Mouse (Mus musculus): ENCODE data around the gene Dcdc2b.

Dcdc2b gene

DNA sequence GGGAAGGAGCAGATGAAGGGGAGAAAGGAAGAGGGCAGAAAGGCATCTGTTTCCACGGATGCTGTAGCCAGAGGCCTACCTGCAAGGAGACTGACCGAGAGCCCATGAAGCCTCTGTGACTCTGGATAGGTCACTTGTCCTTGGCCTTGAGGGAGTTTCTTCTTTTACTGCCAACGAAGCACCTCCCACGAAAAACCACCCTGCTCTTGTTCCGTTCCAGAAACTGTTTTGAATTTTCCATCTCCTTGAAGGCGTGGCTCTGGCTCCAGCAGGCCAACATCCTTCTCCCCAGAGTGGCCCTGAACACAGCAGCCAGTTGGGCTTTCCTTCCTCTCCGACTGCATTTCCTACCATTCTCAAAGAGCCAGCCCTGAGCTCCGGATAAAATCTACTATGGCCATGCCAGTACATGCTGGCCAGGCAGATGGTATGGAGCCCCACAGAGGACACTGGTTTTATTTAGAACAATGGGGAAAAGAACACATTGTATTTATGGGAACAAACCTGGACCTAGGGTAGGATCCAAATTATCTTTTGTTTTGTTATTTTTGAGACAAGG, 7.3 kb upstream of the Dcdc2b start:
- DNase-seq (ENCODE audit: low read depth, low spot score), result no peak

DNA sequence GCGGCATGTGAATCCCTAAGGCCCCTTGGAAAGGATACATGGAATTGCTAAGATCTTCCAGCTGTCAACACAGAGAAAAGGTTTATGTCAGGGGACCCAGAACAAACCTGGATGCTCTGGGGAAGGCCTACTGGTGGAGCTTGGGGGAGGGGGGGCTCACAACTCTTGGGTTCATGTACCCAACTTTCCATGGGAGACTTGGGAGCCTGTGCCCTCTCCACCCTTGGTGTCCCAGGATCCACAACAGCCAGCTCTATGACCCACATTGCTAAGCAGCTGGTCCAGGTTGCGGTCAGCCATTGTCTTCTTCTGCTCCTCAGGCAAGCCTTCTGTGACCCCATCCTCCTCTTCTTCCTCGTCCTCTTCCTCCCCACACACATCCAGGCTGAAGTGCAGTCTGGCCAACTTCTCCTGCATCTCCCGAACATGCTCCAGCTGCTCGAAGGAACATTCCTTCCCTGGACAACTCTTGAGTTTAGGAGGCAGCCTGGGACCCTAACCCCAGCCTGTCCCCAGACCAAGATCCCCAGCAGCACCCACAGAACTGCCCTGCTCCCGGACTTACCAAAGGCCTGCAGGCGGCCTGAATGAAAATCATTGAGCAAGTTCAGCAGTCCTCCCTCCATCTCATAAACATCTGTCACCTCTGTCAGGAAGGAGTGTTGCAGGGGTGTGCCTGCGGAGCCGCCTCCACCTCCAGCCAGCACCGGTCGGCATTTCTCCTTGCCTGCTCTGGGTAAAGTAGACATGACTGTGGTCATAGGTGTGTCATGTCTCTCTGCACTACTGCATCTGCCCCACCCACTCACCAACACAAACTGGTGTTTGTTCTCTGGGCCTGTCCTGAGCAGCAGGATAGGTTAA, 6.6 kb upstream of the Dcdc2b start:
- no peak for DNase-seq (ENCODE audit: low read depth, low spot score)

DNA sequence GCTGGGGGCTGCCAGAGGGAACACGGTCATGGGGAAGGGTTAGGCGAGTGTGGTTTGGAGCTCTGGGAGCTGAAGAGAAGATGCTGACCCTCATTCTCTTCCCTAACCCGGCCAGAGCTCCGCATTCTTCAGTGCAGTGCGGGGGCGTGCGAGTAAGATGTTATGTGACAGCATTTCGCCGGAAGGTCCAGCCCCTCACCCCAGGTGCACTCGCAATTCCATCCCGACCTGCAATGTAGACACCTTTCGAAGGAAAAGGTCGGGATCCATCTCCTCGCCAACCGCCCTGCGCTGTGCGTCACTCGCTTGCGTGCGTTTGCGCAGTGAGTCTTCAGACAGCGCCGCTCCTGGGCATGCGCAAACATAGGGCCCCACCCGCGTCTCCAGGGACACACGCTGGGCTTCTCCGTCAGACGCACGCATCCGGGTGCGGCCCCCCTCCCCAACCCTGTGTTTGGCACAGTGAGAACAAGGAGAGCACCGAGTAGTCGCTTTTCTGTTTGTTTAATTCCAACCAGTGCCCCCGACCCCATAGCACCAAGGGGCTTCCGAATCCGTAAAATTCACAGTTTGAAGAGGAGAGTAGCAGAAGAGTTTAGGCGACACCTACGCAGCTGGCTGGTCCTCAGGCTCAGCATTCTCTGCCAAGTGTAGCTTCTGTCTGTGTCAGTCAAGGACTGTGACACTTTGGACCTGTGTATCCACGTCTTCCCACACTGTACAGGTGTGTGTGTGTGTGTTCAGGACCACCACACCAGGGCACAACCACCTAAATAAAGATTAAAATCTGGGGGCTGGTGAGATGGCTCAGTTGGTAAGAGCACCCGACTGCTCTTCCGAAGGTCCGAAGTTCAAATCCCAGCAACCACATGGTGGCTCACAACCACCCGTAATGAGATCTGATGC, 5.0 kb upstream of the Dcdc2b start, which contains the start of gene Iqcc:
Iqcc (minus strand) TSS at position 314 of the 906 bp plus-strand sequence.
- DNase-seq (ENCODE audit: low read depth, low spot score), result peak; percentile 88

DNA sequence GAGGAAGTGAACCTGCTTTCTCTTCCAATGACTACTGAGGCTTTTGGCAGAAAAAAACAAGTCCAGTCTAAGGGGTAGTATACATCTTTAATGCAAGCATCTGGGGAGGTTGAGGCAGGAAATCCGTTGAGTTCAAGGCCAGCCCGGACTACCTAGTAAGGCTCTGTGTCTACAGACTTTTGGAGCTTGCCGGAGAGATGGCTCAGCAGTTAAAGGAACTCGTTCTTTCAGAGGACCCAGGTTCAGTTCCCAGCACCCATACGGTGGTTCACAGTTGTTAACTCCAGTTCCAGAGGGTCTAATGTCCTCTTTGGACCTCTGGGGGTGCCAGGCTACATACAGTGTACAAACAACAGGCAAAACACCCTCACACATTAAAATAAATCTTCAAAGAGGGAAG, 4.0 kb upstream of the Dcdc2b start:
- no peak for DNase-seq (ENCODE audit: low read depth, low spot score)

DNA sequence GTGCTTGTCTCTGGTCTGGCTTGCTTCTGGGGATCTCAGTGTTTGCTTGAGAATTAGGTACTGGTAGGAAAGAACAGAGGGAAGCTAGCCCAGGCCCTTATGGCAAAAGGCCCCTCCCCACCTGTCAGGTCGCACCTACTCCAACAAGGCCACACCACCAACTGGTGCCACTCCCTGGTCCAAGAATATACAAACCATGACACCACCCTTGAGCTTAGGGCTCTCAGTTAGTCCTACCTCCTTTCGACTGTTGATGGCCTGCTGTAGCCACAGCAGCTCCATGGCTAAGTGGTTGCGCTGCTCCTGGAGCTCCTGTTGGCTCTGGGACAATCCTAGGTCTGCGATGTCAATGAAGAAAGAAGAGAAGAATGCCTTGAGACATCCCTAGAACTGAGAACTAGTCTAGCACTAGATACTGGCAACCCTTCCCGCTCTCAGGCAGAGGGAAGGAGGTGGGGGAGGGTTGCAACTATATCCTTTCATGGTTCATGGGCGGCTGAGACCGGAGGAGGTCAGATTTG, 3.1 kb upstream of the Dcdc2b start:
- DNase-seq (ENCODE audit: low read depth, low spot score), result no peak

DNA sequence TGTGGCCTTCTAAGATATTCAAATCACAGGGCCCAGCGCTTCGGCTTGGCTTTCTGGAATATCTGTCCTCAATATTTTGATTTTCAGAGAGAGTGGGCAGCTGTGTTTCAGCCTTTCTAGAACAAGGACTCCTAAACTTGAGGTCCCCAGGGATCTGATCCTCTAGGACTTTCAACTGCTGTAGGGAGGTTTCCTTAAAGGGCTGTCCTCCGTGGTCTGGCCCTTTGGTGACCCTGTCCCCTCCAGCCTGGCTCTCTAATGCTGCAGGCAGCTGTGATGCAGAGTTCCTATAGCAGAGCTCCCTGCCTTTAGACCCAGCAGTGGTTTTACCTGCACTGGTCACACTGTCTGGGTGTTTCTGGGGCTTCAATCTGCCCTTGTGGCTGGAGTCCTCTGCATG, 2.6 kb upstream of the Dcdc2b start:
- DNase-seq (ENCODE audit: low read depth, low spot score), result no peak

DNA sequence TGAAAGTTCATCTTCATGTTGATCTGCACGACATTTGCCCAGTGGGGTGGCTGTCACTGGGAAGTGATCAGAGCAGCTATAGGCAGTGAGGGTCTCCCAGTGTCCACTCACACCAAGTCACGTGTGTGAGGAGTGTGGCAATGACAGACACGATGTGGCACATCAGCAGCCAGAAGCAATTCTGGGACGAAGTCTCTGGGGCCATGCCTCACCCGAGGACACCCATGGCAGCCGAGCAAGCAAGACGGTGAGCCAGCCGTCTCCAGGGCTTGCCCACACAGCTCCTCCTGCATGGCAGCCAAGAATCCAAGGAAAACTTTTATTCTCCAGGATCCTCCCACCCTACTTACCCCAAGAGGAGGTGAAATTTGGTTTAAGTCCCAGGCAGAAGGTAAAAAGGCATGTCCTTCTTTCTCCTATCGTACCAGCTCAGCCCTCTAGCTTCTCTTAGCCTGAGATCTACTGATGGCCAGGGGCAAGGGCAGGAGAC, 1.8 kb upstream of the Dcdc2b start:
- DNase-seq (ENCODE audit: low read depth, low spot score), result no peak

DNA sequence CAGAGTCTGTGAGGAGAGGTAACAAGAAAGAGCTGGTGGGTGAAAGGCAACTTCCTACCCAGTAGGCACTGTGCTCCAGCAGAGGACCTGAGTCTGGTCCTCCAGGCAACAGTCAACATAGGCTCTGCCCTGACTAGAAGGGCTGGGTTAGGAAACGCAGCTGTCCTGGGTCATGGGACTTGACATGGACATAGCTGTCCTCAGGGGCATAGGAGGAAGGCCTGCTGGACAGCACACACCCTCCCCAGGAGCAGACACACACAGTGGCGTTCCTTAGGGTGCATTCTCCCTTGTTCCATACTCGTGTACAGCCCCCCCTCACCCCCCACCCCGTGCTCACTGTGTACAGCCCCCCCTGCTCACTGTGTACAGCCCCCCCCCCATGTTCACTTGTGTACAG, 3.6 kb downstream of the Dcdc2b start:
- DNase-seq (ENCODE audit: low read depth, low spot score), result no peak

DNA sequence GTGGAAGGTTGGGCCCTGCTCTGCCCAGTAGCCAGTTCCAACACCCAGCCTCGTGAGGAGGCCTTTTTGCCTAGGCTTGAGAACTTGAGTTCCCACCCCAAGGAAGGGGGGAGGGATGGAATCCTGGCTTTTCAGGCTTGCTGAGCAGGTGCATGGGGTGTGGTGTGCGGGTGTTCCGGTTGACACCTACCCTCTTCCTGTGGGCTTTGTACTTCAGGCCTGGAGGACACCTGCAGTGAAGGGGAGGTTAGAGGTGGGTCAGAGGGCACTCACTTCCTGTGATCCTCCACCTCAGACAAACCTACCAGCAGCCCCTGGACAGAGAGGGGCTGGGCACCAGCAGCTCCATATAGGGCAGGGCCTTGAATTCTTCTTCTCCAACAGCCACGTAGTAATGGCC, 4.0 kb downstream of the Dcdc2b start:
- DNase-seq (ENCODE audit: low read depth, low spot score), result no peak

DNA sequence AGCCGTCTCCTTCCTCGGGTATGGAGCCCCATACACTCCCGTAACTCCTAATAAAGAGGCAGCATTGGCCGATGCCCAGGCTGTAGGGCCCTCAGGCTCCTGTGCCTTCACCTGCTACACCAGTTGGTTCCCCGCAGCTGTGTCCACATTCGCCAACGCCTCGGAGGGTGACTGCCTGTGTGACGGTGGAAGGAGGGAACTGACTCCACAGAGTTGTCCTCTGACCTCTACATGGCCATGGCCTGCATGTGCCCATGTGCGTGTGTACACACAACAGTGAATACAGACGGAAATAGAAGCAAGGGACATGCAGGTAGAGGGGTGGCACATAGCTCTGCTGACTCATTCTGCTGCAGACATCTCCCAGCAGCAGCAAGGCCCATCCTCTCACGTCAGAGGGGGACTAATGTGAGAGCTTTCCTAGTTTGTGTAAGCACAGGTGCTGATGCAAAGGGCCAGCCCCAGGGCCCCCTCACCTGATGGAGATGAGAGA, 4.9 kb downstream of the Dcdc2b start:
- DNase-seq (ENCODE audit: low read depth, low spot score), result no peak

DNA sequence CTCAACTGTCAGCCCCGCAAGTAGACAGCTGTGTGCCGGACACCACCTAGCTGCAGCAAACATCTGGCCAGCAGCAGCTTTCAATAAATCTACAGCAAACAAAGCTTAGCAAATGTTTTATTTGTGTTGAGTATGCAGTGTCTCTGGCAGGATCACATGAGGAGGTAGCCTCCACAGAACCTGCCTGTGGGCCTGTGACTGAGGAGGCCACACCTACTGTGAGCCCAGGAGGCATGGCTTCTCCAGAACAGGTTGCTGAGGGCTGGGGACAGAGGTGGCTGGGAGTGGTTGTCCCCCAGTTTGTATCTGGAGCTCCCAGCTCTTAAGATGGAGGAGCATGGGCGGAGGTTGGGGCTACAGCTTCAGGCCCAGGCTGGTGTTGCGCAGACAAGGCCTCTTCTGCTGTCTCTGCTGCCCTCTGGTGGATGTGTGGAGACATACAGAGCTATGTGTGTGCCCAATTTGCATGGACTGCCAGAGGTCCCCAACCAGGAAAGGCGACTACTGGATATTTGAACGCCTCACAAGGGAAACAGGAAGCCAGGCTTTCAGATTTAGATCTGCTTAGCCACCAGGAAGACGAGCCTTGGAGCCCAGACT, 5.5 kb downstream of the Dcdc2b start:
- peak; percentile 50 for DNase-seq (ENCODE audit: low read depth, low spot score)

DNA sequence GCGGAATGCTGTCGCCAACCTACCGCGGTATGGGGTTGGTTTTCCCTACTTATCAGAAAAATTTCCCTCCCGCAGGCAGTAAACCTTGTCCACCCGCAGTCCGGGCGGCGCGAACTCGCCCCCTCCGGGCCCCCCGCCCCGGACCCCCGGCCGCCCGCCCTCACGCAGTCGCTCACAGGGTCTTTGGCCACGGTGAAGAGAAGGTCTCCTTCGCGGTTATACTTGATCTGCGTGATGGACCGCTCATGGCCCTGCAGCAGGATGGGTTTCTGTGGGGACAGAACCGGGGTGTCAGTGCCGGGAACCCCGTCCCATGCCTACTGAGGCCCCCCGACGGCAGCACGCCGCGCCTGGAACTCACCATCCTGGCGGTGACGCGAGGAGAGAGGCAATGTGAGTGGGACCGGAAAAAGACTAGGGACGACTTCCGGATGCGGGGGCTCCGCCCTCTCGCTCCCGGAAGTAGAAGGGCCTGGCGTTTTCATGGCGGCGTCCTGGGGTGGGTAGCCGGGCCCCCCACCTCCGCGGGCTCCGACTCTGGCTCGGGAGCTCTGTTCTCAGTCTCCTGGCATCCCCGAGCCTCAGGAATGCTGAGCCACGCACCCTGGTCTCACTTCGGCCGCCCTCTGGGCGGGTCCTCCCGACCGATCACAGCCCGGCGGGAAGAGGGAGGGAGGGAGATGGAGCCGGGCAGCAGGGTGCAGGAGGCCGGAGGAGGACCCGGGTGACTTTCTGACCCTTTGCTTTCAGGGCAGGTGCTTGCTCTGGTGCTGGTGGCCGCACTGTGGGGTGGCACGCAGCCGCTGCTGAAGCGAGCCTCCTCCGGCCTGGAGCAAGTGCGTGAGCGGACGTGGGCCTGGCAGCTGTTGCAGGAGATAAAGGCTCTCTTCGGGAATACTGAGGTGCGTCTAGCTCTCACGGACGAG, 13.6 kb downstream of the Dcdc2b start, which contains the start of the genes Eif3i and Tmem234:
Eif3i (minus strand) TSS at position 416 of the 926 bp plus-strand sequence.
Tmem234 (plus strand) TSS at position 436 of the 926 bp plus-strand sequence.
- DNase-seq (ENCODE audit: low read depth, low spot score), result peak; percentile 73

DNA sequence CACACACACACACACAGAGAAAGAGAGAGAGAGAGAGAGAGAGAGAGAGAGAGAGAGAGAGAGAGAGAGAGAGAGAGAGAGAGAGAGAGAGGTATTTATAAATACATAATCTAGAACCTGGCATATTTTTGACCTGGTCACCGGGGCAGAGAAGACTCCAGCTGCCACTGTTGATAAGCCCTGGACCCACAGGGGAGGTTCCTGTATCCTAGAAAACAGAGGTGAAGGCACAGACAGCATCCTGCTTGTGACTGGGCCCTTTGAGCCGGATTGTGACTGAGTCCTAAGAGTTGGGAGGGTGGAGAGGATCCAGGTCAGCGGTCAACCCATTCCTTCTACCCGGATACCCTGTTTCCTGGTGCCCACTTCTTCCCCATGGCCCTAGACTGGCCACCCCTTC, 25.2 kb downstream of the Dcdc2b start:
- DNase-seq (ENCODE audit: low read depth, low spot score), result no peak

DNA sequence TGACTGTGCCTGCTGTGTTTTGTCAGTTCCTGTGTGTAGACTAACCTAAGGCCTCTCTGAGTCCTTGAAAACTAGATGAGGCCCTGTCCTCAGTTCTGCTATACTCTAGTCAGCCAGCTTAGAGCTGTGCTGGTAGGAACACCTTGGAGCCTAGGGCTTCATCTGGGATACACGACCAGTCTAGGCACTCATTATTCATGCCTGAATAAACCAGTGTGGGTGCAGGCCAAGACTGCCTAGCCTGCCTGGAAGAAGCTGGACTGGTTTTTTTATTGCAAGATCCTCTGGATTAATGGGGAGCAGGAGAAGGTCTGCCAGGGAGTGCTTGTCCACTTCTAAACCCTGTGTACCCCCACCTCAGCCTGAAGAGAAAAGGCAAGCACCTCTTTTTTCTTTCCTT, 27.1 kb downstream of the Dcdc2b start:
- DNase-seq (ENCODE audit: low read depth, low spot score), result no peak

DNA sequence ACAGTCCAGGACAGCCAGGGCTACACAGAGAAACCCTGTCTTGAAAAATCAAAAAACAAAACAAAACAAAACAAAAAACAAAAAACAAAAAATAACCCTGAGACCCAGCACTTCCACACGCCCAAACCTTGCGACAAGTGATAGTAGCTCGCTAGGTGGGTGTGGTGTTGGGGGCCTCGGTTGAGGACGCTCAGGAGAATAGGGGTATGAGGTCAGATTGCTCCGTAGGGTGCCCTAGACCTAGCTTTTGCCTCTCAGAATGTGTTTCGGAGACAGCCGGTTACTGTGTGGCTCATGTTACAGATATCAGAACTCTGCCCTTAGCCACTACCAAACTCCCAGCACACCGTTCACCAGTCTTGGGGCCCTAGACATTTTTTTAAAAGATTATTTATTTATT, 28.3 kb downstream of the Dcdc2b start:
- DNase-seq (ENCODE audit: low read depth, low spot score), result no peak

DNA sequence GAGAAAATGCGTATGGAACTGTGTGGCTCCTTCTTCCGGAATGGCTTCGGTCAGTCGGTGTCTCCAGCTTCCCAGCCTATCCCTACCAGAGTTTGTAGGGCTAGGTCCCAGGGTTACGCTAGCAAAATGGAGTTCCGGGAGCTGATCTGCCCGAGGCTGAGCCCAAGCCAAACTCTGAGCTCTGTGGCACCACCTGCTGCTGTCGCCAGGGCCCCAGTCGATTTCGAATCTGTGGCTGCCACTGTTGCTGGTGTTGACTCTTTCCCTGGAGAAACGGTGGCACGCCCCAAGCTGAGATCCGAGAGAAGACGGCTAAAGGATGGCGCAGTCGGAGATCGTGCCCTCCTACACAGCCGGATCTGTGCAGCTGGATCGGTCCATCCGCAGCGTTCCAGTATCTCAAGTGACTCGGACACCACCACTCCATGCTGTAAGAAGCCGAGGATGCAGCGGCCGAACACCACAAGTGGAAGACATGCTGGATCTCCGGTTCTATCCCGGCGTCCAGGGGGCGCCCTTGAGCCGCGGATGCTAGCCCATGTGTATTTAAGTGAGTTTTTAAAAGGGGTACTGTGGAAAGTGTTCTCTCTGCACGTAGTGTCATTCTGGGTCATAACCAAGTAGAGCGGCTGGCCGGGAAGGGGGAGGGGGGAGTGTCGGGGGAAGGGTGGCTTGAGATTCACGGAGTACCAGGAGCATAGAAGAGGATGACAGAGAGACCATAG, 29.0 kb downstream of the Dcdc2b start:
- DNase-seq (ENCODE audit: low read depth, low spot score), result no peak

DNA sequence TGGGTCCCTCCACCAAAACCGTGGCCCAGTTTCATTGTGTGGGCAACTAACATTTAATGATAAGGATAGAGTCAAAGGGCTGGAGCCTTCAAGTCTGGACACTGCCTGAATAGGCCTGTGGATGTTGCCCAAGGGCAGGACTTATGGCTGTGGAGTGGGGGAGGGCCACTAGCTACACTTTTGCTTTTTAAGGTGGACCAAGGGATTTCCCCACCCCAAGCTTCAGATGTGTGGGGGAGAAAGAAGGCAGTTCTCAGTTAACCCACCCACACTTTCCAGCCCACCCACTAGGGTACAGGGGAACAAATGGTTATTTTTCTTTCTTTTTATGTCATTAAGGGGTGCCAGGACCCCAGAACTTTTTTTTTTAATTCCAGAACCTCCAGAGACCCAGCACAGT, 29.7 kb downstream of the Dcdc2b start:
- DNase-seq (ENCODE audit: low read depth, low spot score), result no peak

DNA sequence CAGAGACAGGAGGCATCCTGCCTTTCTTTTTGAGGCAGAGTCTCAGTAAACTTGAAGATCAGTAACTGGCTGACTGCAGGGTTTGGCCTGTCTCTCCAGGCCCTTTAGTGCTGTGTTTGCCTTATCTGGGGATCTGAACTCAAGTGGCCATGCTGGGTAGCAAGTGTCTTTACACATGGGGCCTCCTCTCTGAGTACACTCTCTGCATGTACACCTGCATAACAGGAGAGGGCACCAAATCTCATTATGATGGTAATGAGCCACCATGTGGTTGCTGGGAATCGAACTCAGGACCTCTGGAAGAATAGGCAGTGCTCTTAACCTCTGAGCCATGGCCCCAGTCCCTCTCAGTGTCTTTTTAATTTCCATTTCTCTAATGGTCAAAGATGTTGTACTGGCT, 31.8 kb downstream of the Dcdc2b start:
- DNase-seq (ENCODE audit: low read depth, low spot score), result no peak

DNA sequence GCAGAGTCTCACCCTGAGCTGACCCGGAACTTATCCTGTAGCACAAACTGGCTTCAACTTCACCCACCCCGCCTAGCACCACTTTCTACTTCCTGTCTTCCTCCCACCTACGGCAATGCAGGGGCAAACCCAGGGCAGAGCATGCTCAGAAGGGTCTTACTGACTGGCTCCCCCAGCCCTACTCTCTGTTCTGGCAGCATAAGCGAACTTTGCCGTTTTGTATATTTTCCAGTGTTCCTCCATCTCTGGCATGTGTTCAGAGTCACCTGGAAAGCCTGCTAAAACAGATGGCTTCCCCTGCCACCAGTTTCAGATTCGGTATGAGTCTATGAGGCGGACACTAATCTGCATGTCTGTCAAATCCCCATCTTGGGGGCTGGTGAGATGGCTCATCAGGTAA, 33.7 kb downstream of the Dcdc2b start:
- no peak for DNase-seq (ENCODE audit: low read depth, low spot score)

Data from brain, embryonic 18.5 days (tissue).